Mouse (Mus musculus): ENCODE data around the gene Timm8a1.

- TF ChIP-seq GATA2 (IDR thresholded peaks at IDR 0.05; ENCODE audit: borderline replicate concordance, low read depth, low read length) (no peak), CTCF (IDR thresholded peaks at IDR 0.05; ENCODE audit: low read depth, low read length) (no peak), GATA1 (IDR thresholded peaks at IDR 0.05; ENCODE audit: borderline replicate concordance, low read length) (no peak), TAL1 (conservative IDR thresholded peaks at IDR 0.05; ENCODE audit: low read depth, low read length) (no peak)
These were observed 40.6 kb upstream of the Timm8a1 start for GRCm38 (mm10) chrX:134582270-134582669.

All from G1E (cell line).